ENCODE assay signal across 8 mouse cellular contexts in the genomic region with DNA sequence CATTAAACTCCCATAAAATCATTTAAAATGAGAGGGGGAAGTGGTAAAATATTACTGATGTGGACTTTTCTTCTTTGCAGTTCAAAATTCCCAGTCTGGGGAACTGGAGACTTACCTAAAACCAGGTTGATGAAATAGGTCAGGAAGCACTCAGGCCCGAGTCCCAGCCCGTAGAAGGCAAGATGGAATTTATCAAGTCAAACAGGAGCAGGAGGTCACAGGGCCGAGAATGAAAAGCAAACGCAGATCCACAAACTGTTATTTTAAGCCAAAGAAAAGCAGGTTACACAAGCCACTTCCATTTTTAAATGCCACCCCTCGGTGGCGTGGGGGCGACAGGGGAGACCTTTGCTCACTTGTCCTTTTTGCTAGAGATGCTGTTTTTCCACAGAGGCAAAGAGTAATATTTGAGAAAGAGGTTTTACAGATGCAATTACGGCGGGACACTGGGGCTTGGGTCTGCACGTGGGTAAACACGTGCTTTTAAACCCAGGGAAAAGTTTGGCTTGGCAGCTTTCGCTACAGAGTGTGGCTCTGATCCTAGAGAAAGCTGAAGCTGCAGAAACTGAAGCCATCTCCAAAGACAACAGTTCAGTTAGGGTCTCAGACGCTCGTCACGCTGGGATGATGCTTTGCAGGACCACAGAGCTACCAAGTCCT.
DNase-seq lines count a peak whose midpoint lies in the region; ATAC-seq lines count a peak whose summit lies in the region.

No protein-coding gene starts in this region.

- H3K9me3 ChIP-seq in embryonic facial prominence, embryonic 12.5 days, result no peaks in the 10 kb centered on the region
- H3K9me3 ChIP-seq in lung, embryonic 16.5 days (ENCODE audit: control insufficient read depth, low read length), result no peaks in the 10 kb centered on the region
- no peaks in the 10 kb centered on the region for H3K9me3 ChIP-seq in forebrain, embryonic 12.5 days

- DNase-seq in lung, adult 18-20 months, result peak; percentile 9 to 19
- DNase-seq in lung, postnatal 4 days, result no peak
- DNase-seq in heart, postnatal 4 days, result peak; percentile 40
- DNase-seq in cerebellum, adult 18-20 months, result no peak

- H3K27ac ChIP-seq in embryonic facial prominence, embryonic 12.5 days, result no peak overlapping the region
- H3K27ac ChIP-seq in lung, embryonic 16.5 days (ENCODE audit: low read length), result no peak overlapping the region
- H3K27ac ChIP-seq in forebrain, embryonic 12.5 days, result no peak overlapping the region

- WGBS in embryonic facial prominence, embryonic 12.5 days, result 26% methylated on average over 15 of the region's 15 CpGs
- WGBS in lung, embryonic 16.5 days, result 23% methylated on average over 15 of the region's 15 CpGs
- 72% methylated on average over 15 of the region's 15 CpGs for WGBS in forebrain, embryonic 12.5 days

- ATAC-seq in embryonic facial prominence, embryonic 12.5 days (ENCODE audit: insufficient number of reproducible peaks, insufficient read depth, low FRiP score, low TSS enrichment), result 0 out of 2 replicates have a peak, but pooled peaks have one; percentile 41
- no peak for ATAC-seq in lung, embryonic 16.5 days (ENCODE audit: low read depth)
- ATAC-seq in forebrain, embryonic 12.5 days (ENCODE audit: low FRiP score), result no peak
- no peak for ATAC-seq in monocyte, adult 5-6 weeks (replicated peaks; ENCODE audit: insufficient number of reproducible peaks, low FRiP score, low TSS enrichment, poor library complexity, severe bottlenecking)

- H3K27me3 ChIP-seq in embryonic facial prominence, embryonic 12.5 days, result no peaks in the 10 kb centered on the region
- no peaks in the 10 kb centered on the region for H3K27me3 ChIP-seq in lung, embryonic 16.5 days (ENCODE audit: control insufficient read depth, insufficient read depth, low read depth, low read length)
- no peaks in the 10 kb centered on the region for H3K27me3 ChIP-seq in forebrain, embryonic 12.5 days

- H3K4me1 ChIP-seq in embryonic facial prominence, embryonic 12.5 days, result no peaks in the 10 kb centered on the region; the same call in 1 of the 2 replicates
- 0 out of 2 replicates have a peak, but pooled peaks cover 2% of the 10 kb centered on the region for H3K4me1 ChIP-seq in lung, embryonic 16.5 days (replicated peaks; ENCODE audit: control insufficient read depth, insufficient read depth, low read length)
- H3K4me1 ChIP-seq in forebrain, embryonic 12.5 days, result no peaks in the 10 kb centered on the region

- H3K9ac ChIP-seq in embryonic facial prominence, embryonic 12.5 days, result no peak overlapping the region
- 0 out of 2 replicates have a peak overlapping the region, but pooled peaks have one; percentile 1 for H3K9ac ChIP-seq in lung, embryonic 16.5 days (ENCODE audit: low read length)
- H3K9ac ChIP-seq in forebrain, embryonic 12.5 days, result no peak overlapping the region

- peak overlapping the region; percentile 7; the same call in 1 of the 2 replicates for H3K4me2 ChIP-seq in embryonic facial prominence, embryonic 12.5 days (replicated peaks)
- H3K4me2 ChIP-seq in lung, embryonic 16.5 days (ENCODE audit: low read depth, low read length), result no peak overlapping the region
- no peak overlapping the region for H3K4me2 ChIP-seq in forebrain, embryonic 12.5 days

- no peaks in the 10 kb centered on the region for H3K36me3 ChIP-seq in embryonic facial prominence, embryonic 12.5 days
- H3K36me3 ChIP-seq in lung, embryonic 16.5 days (ENCODE audit: control insufficient read depth, insufficient read depth, low read length), result no peaks in the 10 kb centered on the region
- no peaks in the 10 kb centered on the region for H3K36me3 ChIP-seq in forebrain, embryonic 12.5 days (replicated peaks)

- no peak overlapping the region for H3K4me3 ChIP-seq in embryonic facial prominence, embryonic 12.5 days
- H3K4me3 ChIP-seq in lung, embryonic 16.5 days (ENCODE audit: low read length), result no peak overlapping the region
- no peak overlapping the region for H3K4me3 ChIP-seq in forebrain, embryonic 12.5 days (replicated peaks)

Comparison
In these comparisons a context has a peak if more than half of its experiments do, and no peak if none do; other contexts are left out.
1. DNase-seq: peak in lung, adult 18-20 months (2 of 2) and heart, postnatal 4 days (single experiment); none in lung, postnatal 4 days (0 of 2) and cerebellum, adult 18-20 months (0 of 2).